Mouse (Mus musculus) liver, embryonic 13.5 days (tissue): ENCODE results near the gene Cdpf1. TPM values are rescaled to one million over a fixed set of nuclear protein-coding genes. Genes with fewer than 3 reads are reported as not detected.
A peak's percentile ranks its signal among the peaks of the same experiment; 100 is the strongest.

Source experiments
- ATAC-seq: fragments of 200-750 bp; cut with Nextera tagmentation; 2 replicates; pipeline ENCODE4 v1.8.0; 2017; ENCODE audit warnings: low read depth, mild to moderate bottlenecking, moderate number of reproducible peaks, moderate library complexity
- DNase-seq: peaks from one replicate; pipeline ENCODE4 v3.0.0; 2022
- H3K27ac ChIP-seq: fragments of 300-500 bp; sonication (generic); 2 replicates; pipeline ENCODE4 v1.5.1; 2015; ENCODE audit warnings: moderate library complexity, mild to moderate bottlenecking, inconsistent platforms
- H3K27me3 ChIP-seq: fragments of 300-500 bp; sonication (generic); 2 replicates; pipeline ENCODE4 v1.6.1; 2015; ENCODE audit warnings: mild to moderate bottlenecking, inconsistent platforms
- H3K36me3 ChIP-seq: fragments of 300-500 bp; sonication (generic); 2 replicates; pipeline ENCODE4 v1.6.1; 2015; ENCODE audit warnings: mild to moderate bottlenecking, inconsistent platforms
- H3K4me1 ChIP-seq: fragments of 300-500 bp; sonication (generic); replicated peaks from 2 replicates; pipeline ENCODE4 v1.6.1; 2015; ENCODE audit warnings: inconsistent platforms
- H3K4me2 ChIP-seq: fragments of 300-500 bp; sonication (generic); 2 replicates; pipeline ENCODE4 v1.6.1; 2015; ENCODE audit warnings: inconsistent platforms, mild to moderate bottlenecking, moderate library complexity
- H3K4me3 ChIP-seq: fragments of 300-500 bp; sonication (generic); replicated peaks from 2 replicates; pipeline ENCODE4 v1.5.1; 2015; ENCODE audit warnings: mild to moderate bottlenecking, inconsistent platforms
- H3K9ac ChIP-seq: fragments of 300-500 bp; sonication (generic); 2 replicates; pipeline ENCODE4 v1.6.1; 2015; ENCODE audit warnings: mild to moderate bottlenecking, inconsistent platforms
- H3K9me3 ChIP-seq: fragments of 300-500 bp; sonication (generic); replicated peaks from 2 replicates; pipeline ENCODE4 v1.6.1; 2016; ENCODE audit warnings: inconsistent platforms
- WGBS: fragments of 180-500 bp; shearing (Covaris S2); methylation state at CpG from one replicate; pipeline ENCODE4 v1.1.7; 2015; ENCODE audit not compliant: insufficient replicate concordance; 5-methylcytosine and 5-hydroxymethylcytosine counted together
- polyA plus RNA-seq: library from polyadenylated mRNA; unstranded; fragments of >200 nt; fragmentation: Nextera tagmentation; extraction: Ambion mirVana; gene quantifications from 2 replicates; pipeline ENCODE4 v1.2.1, GENCODE M21; 2015

The Cdpf1 gene
- polyA plus RNA-seq, 1 experiment from 2014 or later = 25.9 TPM

- ATAC-seq = no peak
- no peaks in the 10 kb centered on the region for H3K27me3 ChIP-seq
- H3K9ac ChIP-seq = no peak overlapping the region
- H3K9me3 ChIP-seq = no peaks in the 10 kb centered on the region
- no peak overlapping the region for H3K4me2 ChIP-seq
- H3K4me1 ChIP-seq = peaks cover 35% of the 10 kb centered on the region
- no peak overlapping the region for H3K27ac ChIP-seq
- no peaks in the 10 kb centered on the region for H3K36me3 ChIP-seq
- WGBS = 72% methylated on average over 6 of the region's 6 CpGs
- DNase-seq = no peak
- no peak overlapping the region for H3K4me3 ChIP-seq
These were observed 3.5 kb downstream of the Cdpf1 start for GRCm38 (mm10) chr15:85808031-85808430.

GRCm38 (mm10) chr15:85807404-85807803 is 4.1 kb downstream of the Cdpf1 start:
- H3K9me3 ChIP-seq = no peaks in the 10 kb centered on the region
- DNase-seq (no peak), ATAC-seq (no peak)
- H3K4me1 ChIP-seq = peaks cover 31% of the 10 kb centered on the region
- no peak overlapping the region for H3K4me3 ChIP-seq
- H3K27me3 ChIP-seq = no peaks in the 10 kb centered on the region
- H3K4me2 ChIP-seq = no peak overlapping the region
- no peak overlapping the region for H3K9ac ChIP-seq
- no peak overlapping the region for H3K27ac ChIP-seq
- 73% methylated on average over 4 of the region's 4 CpGs for WGBS
- no peaks in the 10 kb centered on the region for H3K36me3 ChIP-seq

- Histone ChIP-seq H3K36me3 (no peaks in the 10 kb centered on the region), H3K4me1 (peaks cover 26% of the 10 kb centered on the region), H3K27ac (no peak overlapping the region), H3K4me2 (no peak overlapping the region), H3K4me3 (no peak overlapping the region), H3K27me3 (no peaks in the 10 kb centered on the region), H3K9me3 (no peaks in the 10 kb centered on the region), H3K9ac (no peak overlapping the region)
- no peak for ATAC-seq
- 61% methylated on average over 4 of the region's 4 CpGs for WGBS
- no peak for DNase-seq
These were observed 4.6 kb downstream of the Cdpf1 start for GRCm38 (mm10) chr15:85806886-85807285.

GRCm38 (mm10) chr15:85802931-85803330 is 8.6 kb downstream of the Cdpf1 start:
- Histone ChIP-seq H3K27me3 (no peaks in the 10 kb centered on the region), H3K4me3 (no peak overlapping the region), H3K27ac (no peak overlapping the region), H3K4me1 (no peaks in the 10 kb centered on the region), H3K4me2 (no peak overlapping the region), H3K9ac (no peak overlapping the region), H3K9me3 (no peaks in the 10 kb centered on the region), H3K36me3 (peaks cover 8% of the 10 kb centered on the region)
- DNase-seq (no peak), ATAC-seq (no peak)
- 57% methylated on average over 2 of the region's 2 CpGs for WGBS

- Histone ChIP-seq H3K9me3 (no peaks in the 10 kb centered on the region), H3K36me3 (peaks cover 12% of the 10 kb centered on the region), H3K4me3 (no peak overlapping the region), H3K27ac (no peak overlapping the region), H3K4me2 (no peak overlapping the region), H3K27me3 (no peaks in the 10 kb centered on the region), H3K4me1 (no peaks in the 10 kb centered on the region), H3K9ac (no peak overlapping the region)
- DNase-seq = no peak
- no peak for ATAC-seq
- 80% methylated on average over 8 of the region's 8 CpGs for WGBS
These were observed 12.8 kb downstream of the Cdpf1 start for GRCm38 (mm10) chr15:85798676-85799075.

GRCm38 (mm10) chr15:85795516-85795915 is 16.0 kb downstream of the Cdpf1 start:
- H3K9ac ChIP-seq = no peak overlapping the region
- WGBS = 48% methylated on average over 6 of the region's 6 CpGs
- H3K27me3 ChIP-seq = no peaks in the 10 kb centered on the region
- peaks cover 12% of the 10 kb centered on the region for H3K36me3 ChIP-seq
- no peak for DNase-seq
- no peaks in the 10 kb centered on the region for H3K9me3 ChIP-seq
- no peak for ATAC-seq
- no peak overlapping the region for H3K27ac ChIP-seq
- H3K4me2 ChIP-seq = no peak overlapping the region
- no peaks in the 10 kb centered on the region for H3K4me1 ChIP-seq
- no peak overlapping the region for H3K4me3 ChIP-seq

- no peaks in the 10 kb centered on the region for H3K27me3 ChIP-seq
- no peak overlapping the region for H3K4me2 ChIP-seq
- WGBS = 30% methylated on average over 1 of the region's 1 CpGs
- H3K9me3 ChIP-seq = no peaks in the 10 kb centered on the region
- ATAC-seq = no peak
- H3K9ac ChIP-seq = no peak overlapping the region
- H3K27ac ChIP-seq = no peak overlapping the region
- H3K4me3 ChIP-seq = no peak overlapping the region
- DNase-seq = no peak
- 0 out of 2 replicates have a peak, but pooled peaks cover 4% of the 10 kb centered on the region for H3K36me3 ChIP-seq
- H3K4me1 ChIP-seq = no peaks in the 10 kb centered on the region
These were observed 18.7 kb downstream of the Cdpf1 start for GRCm38 (mm10) chr15:85792819-85793218.

- Histone ChIP-seq H3K36me3 (0 out of 2 replicates have a peak, but pooled peaks cover 4% of the 10 kb centered on the region), H3K27ac (no peak overlapping the region), H3K4me3 (no peak overlapping the region), H3K9ac (no peak overlapping the region), H3K4me1 (peaks cover 8% of the 10 kb centered on the region; the same call in 1 of the 2 replicates), H3K27me3 (no peaks in the 10 kb centered on the region), H3K4me2 (no peak overlapping the region), H3K9me3 (no peaks in the 10 kb centered on the region)
- 69% methylated on average over 4 of the region's 4 CpGs for WGBS
- ATAC-seq (no peak), DNase-seq (no peak)
These were observed 20.0 kb downstream of the Cdpf1 start for GRCm38 (mm10) chr15:85791449-85791848.

- Histone ChIP-seq H3K27me3 (no peaks in the 10 kb centered on the region), H3K36me3 (no peaks in the 10 kb centered on the region), H3K4me1 (peaks cover 8% of the 10 kb centered on the region; the same call in 1 of the 2 replicates), H3K4me3 (no peak overlapping the region), H3K4me2 (no peak overlapping the region), H3K9ac (no peak overlapping the region), H3K27ac (no peak overlapping the region), H3K9me3 (no peaks in the 10 kb centered on the region)
- ATAC-seq (no peak), DNase-seq (no peak)
- WGBS = 75% methylated on average over 16 of the region's 16 CpGs
These were observed 22.9 kb downstream of the Cdpf1 start for GRCm38 (mm10) chr15:85788633-85789032.

- DNase-seq (no peak), ATAC-seq (no peak)
- Histone ChIP-seq H3K4me3 (no peak overlapping the region), H3K36me3 (no peaks in the 10 kb centered on the region), H3K27me3 (no peaks in the 10 kb centered on the region), H3K4me1 (peaks cover 8% of the 10 kb centered on the region; the same call in 1 of the 2 replicates), H3K9ac (no peak overlapping the region), H3K9me3 (no peaks in the 10 kb centered on the region), H3K27ac (no peak overlapping the region), H3K4me2 (no peak overlapping the region)
- 69% methylated on average over 4 of the region's 4 CpGs for WGBS
These were observed 23.4 kb downstream of the Cdpf1 start for GRCm38 (mm10) chr15:85788051-85788450.

- peak; percentile 73 for ATAC-seq
- Histone ChIP-seq H3K9ac (no peak overlapping the region), H3K4me3 (no peak overlapping the region), H3K9me3 (no peaks in the 10 kb centered on the region), H3K27me3 (no peaks in the 10 kb centered on the region), H3K4me2 (no peak overlapping the region), H3K27ac (peak overlapping the region; percentile 55; the same call in 1 of the 2 replicates), H3K36me3 (no peaks in the 10 kb centered on the region), H3K4me1 (peaks cover 8% of the 10 kb centered on the region; the same call in 1 of the 2 replicates)
- no peak for DNase-seq
- 71% methylated on average over 6 of the region's 6 CpGs for WGBS
These were observed 24.0 kb downstream of the Cdpf1 start for GRCm38 (mm10) chr15:85787482-85787881.

GRCm38 (mm10) chr15:85786711-85787110 is 24.8 kb downstream of the Cdpf1 start:
- WGBS = 34% methylated on average over 5 of the region's 5 CpGs
- Histone ChIP-seq H3K9me3 (no peaks in the 10 kb centered on the region), H3K36me3 (no peaks in the 10 kb centered on the region), H3K9ac (no peak overlapping the region), H3K27me3 (no peaks in the 10 kb centered on the region), H3K4me2 (no peak overlapping the region), H3K4me3 (no peak overlapping the region), H3K4me1 (peaks cover 8% of the 10 kb centered on the region; the same call in 1 of the 2 replicates), H3K27ac (peak overlapping the region; percentile 55; the same call in 1 of the 2 replicates)
- ATAC-seq = 0 out of 2 replicates have a peak, but pooled peaks have one; percentile 48
- DNase-seq = no peak
